Mouse (Mus musculus) hindbrain, postnatal 0 days (tissue): ENCODE results near the gene Tmem132c. TPM values are rescaled to one million over a fixed set of nuclear protein-coding genes. Genes with fewer than 3 reads are reported as not detected.

Experiments used
- ATAC-seq: fragments of 200-750 bp; cut with Nextera tagmentation; 2 replicates; pipeline ENCODE4 v1.8.0; 2017; ENCODE audit warnings: mild to moderate bottlenecking, moderate TSS enrichment, moderate library complexity
- DNase-seq: peaks from one replicate; pipeline ENCODE4 v3.0.0-alpha.2; 2015; ENCODE audit warnings: low spot score
- H3K27ac ChIP-seq: fragments of 300-500 bp; sonication (generic); 2 replicates; pipeline ENCODE4 v1.5.1; 2014; ENCODE audit warnings: mild to moderate bottlenecking
- H3K27me3 ChIP-seq: fragments of 300-500 bp; sonication (generic); 2 replicates; pipeline ENCODE4 v1.6.1; 2014; ENCODE audit warnings: low read length, mixed read lengths; ENCODE audit not compliant: insufficient read depth
- H3K36me3 ChIP-seq: fragments of 300-500 bp; sonication (generic); 2 replicates; pipeline ENCODE4 v1.6.1; 2014; ENCODE audit warnings: low read length, mixed read lengths; ENCODE audit not compliant: insufficient read depth
- H3K4me1 ChIP-seq: fragments of 300-500 bp; sonication (generic); 2 replicates; pipeline ENCODE4 v1.6.1; 2014; ENCODE audit warnings: antibody characterized with exemption, low read length, mixed read lengths; ENCODE audit not compliant: insufficient read depth
- H3K4me2 ChIP-seq: fragments of 300-500 bp; sonication (generic); 2 replicates; pipeline ENCODE4 v1.6.1; 2014; ENCODE audit warnings: low read depth, mild to moderate bottlenecking, low read length, moderate library complexity, mixed read lengths
- H3K4me3 ChIP-seq: fragments of 300-500 bp; sonication (generic); 2 replicates; pipeline ENCODE4 v1.5.1; 2014; ENCODE audit warnings: low read length
- H3K9ac ChIP-seq: fragments of 300-500 bp; sonication (generic); replicated peaks from 2 replicates; pipeline ENCODE4 v1.6.1; 2014; ENCODE audit warnings: mild to moderate bottlenecking, low read length, moderate library complexity, mixed read lengths
- H3K9me3 ChIP-seq: fragments of 300-500 bp; sonication (generic); 2 replicates; pipeline ENCODE4 v1.6.1; 2016; ENCODE audit warnings: low read length, mixed read lengths
- CTCF ChIP-seq: IDR thresholded peaks from 2 replicates; pipeline ENCODE4 v1.5.1; 2016; ENCODE audit warnings: antibody characterized with exemption, control low read depth, low read depth
- WGBS: fragments of 180-500 bp; shearing (Covaris S2); extraction: QIAGEN DNeasy Blood & Tissue Kit; methylation state at CpG from one replicate; pipeline ENCODE4 v1.1.7; 2014; 5-methylcytosine and 5-hydroxymethylcytosine counted together
- polyA plus RNA-seq: library from polyadenylated mRNA; unstranded; fragments of >200 nt; fragmentation: Nextera tagmentation; extraction: Ambion mirVana; gene quantifications from 2 replicates; pipeline ENCODE4 v1.2.1, GENCODE M21; 2015
- total RNA-seq: library from RNA; depleted of rRNA; stranded (reverse); fragments of >200 nt; gene quantifications from 2 replicates; pipeline ENCODE4 v1.2.3, GENCODE M21; 2014

Tmem132c gene
- total and polyA plus RNA-seq, 2 experiments from 2014 or later: 12.9 to 46.0 TPM

DNA sequence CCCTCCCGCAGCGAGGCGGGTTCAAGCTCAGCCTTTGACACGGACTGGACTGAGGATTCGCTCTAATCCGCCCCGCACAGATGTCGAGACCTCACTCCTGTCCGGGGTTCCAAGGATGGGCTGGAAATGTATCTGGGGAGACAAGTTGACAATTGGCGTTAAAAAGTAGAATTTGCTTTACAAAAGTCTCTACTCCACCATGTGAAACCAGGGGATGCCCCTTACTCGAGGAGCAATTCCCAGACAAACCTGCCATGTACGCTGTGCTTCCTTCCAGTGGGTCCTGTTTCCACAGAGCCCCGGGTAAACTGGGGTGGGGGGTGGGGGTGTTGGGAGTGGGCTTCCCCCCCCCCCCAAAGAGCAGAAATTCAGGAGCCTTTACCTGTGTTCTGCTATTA, 1.2 kb downstream of the Tmem132c start:
- under 1% methylated on average over 13 of the region's 13 CpGs for WGBS
- no peaks in the 10 kb centered on the region for H3K9me3 ChIP-seq
- peak overlapping the region; percentile 46; the same call in 1 of the 2 replicates for H3K27ac ChIP-seq
- H3K27me3 ChIP-seq: no peaks in the 10 kb centered on the region; the same call in 1 of the 2 replicates
- H3K4me2 ChIP-seq: peak overlapping the region; percentile 65
- no peak for DNase-seq
- peak overlapping the region; percentile 65 for H3K4me3 ChIP-seq
- no peak for ATAC-seq
- H3K9ac ChIP-seq: peak overlapping the region; percentile 51
- no peaks in the 10 kb centered on the region for H3K4me1 ChIP-seq
- no peak for TF ChIP-seq CTCF
- H3K36me3 ChIP-seq: no peaks in the 10 kb centered on the region

DNA sequence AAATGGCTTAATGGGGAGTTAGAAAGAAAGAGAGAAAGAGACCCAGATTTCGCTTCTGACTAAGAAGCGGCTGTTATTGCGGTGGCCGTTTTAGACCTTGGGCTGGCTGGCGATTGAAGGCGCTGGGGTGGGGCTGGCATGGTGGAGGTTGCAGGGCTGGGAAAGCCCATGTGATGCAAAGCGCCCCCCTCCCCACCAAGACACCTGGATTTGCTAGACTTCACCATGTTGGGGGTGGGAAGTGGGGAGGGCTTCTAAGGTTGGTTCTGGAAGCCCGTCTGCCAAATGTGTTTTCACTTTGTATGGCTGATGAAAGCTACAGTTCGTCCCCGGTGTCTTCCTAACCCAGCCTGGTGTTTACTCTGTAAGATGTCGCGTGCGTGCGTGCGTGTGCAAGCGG, 1.6 kb downstream of the Tmem132c start:
- no peak for TF ChIP-seq CTCF
- no peak for DNase-seq
- peak overlapping the region; percentile 65 for H3K4me3 ChIP-seq
- under 1% methylated on average over 16 of the region's 16 CpGs for WGBS
- H3K4me2 ChIP-seq: peak overlapping the region; percentile 65
- H3K36me3 ChIP-seq: no peaks in the 10 kb centered on the region
- peak overlapping the region; percentile 51 for H3K9ac ChIP-seq
- no peaks in the 10 kb centered on the region for H3K4me1 ChIP-seq
- no peaks in the 10 kb centered on the region for H3K9me3 ChIP-seq
- no peak overlapping the region; the same call in 1 of the 2 replicates for H3K27ac ChIP-seq
- H3K27me3 ChIP-seq: no peaks in the 10 kb centered on the region; the same call in 1 of the 2 replicates
- ATAC-seq: 0 out of 2 replicates have a peak, but pooled peaks have one; percentile 15

DNA sequence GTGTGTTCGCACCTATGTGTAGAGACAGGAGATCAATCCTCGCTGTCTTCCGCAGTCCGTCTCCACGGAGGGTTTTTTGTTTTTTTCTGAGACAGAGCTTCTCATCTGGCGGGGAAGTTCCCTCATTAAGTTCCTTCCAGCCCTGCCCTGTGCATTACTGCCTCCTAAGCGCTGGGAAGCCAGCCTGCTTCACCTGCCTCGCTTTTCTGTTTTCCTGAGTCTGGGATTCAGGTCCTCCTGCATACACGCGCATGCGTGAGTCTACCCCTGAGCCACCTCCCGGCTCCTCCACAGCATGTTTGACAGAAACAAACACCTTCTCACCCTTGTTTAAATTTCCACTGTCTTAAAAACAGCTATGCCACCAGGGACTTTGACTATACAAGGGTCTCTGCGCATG, 2.0 kb downstream of the Tmem132c start:
- Histone ChIP-seq H3K9ac (peak overlapping the region; percentile 51), H3K4me2 (peak overlapping the region; percentile 65), H3K36me3 (no peaks in the 10 kb centered on the region), H3K4me3 (peak overlapping the region; percentile 65), H3K4me1 (no peaks in the 10 kb centered on the region), H3K9me3 (no peaks in the 10 kb centered on the region), H3K27me3 (no peaks in the 10 kb centered on the region; the same call in 1 of the 2 replicates), H3K27ac (no peak overlapping the region; the same call in 1 of the 2 replicates)
- TF ChIP-seq CTCF: no peak
- ATAC-seq (no peak), DNase-seq (no peak)
- WGBS: 10% methylated on average over 13 of the region's 13 CpGs

DNA sequence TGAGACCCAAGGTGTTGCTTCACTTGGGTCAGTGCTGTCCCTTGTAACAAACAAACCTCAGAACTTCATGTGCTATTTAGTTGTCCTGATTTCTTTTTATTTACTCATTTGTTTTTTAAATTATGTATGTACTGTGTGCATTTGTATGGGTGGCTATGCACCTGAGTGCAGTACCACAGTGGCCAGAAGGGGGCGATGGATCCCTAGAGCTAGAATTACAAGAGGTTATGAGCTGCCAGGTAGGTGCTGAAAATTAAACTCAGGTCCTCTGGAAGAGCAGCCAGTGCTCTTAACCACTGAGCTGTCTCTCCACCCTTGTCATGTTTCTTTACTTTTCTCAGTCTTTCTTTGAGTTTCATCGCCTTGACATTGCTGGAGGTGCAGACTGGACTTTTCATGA, 11.7 kb downstream of the Tmem132c start:
- Histone ChIP-seq H3K4me1 (peaks cover 4% of the 10 kb centered on the region; the same call in 1 of the 2 replicates), H3K36me3 (no peaks in the 10 kb centered on the region), H3K4me3 (no peak overlapping the region), H3K4me2 (no peak overlapping the region), H3K27me3 (no peaks in the 10 kb centered on the region), H3K9me3 (no peaks in the 10 kb centered on the region), H3K9ac (no peak overlapping the region), H3K27ac (no peak overlapping the region)
- TF ChIP-seq CTCF: 0 out of 2 replicates have a peak, but pooled peaks have one; percentile 21
- ATAC-seq: no peak
- DNase-seq: no peak
- WGBS: 72% methylated on average over 2 of the region's 2 CpGs

DNA sequence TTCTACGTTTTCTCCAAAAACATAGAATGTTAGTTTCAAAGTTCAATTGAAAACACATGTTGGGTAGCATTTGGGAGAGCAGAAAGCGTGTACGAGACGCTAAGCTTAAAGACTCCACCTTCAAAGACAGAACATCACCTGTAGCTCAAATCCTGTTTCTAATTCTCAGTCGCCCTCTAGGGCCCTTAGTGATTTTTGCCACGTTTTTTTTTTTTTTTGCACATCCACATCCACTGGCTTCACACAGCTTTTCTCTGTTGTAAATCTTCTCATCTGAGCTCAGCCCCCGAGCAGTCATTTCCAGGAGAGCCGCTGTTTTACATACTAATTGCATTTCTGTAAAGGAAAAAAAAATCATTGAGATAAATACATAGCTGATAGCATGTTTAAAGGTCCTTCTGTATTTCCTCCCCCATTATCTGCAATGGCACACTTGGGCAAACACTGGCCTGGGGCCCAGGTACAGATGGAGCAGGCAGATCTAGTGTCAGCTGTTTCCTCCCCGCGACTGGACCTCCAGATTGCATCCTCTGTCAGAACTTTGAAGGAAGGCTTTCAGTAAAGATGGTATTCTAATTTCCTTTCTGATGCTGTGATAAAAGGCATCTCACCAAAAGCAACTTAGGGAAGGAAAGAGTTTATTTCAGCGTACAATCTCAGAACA, 15.5 kb downstream of the Tmem132c start:
- 57% methylated on average over 11 of the region's 11 CpGs for WGBS
- DNase-seq (peak; percentile 33), ATAC-seq (no peak)
- no peak for TF ChIP-seq CTCF
- Histone ChIP-seq H3K27me3 (no peaks in the 10 kb centered on the region), H3K9ac (no peak overlapping the region), H3K9me3 (no peaks in the 10 kb centered on the region), H3K27ac (no peak overlapping the region), H3K4me3 (no peak overlapping the region), H3K36me3 (no peaks in the 10 kb centered on the region), H3K4me2 (no peak overlapping the region), H3K4me1 (peaks cover 4% of the 10 kb centered on the region; the same call in 1 of the 2 replicates)

DNA sequence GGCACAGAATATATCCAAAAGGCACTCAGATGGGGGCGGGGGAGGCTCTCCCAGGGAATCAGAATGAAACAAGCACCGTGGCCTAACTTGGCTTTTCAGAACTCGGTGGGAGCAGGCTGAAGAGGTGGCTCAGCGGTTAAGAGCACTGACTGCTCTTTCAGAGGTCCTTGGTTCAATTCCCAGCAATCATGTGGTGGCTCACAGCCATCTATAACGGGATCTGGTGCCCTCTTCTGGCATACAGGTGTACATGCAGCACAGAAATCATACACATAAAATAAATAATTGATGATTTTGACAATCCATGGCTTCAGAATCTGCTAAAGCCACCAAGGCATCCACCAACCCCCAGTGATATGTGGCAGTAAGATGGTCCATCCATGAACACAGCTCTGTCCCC, 20.5 kb downstream of the Tmem132c start:
- peak; percentile 18 for TF ChIP-seq CTCF
- 79% methylated on average over 5 of the region's 5 CpGs for WGBS
- no peak for DNase-seq
- Histone ChIP-seq H3K27me3 (no peaks in the 10 kb centered on the region), H3K9me3 (no peaks in the 10 kb centered on the region), H3K27ac (no peak overlapping the region), H3K4me1 (peaks cover 3% of the 10 kb centered on the region; the same call in 1 of the 2 replicates), H3K4me3 (no peak overlapping the region), H3K4me2 (no peak overlapping the region), H3K36me3 (no peaks in the 10 kb centered on the region), H3K9ac (no peak overlapping the region)
- ATAC-seq: no peak

DNA sequence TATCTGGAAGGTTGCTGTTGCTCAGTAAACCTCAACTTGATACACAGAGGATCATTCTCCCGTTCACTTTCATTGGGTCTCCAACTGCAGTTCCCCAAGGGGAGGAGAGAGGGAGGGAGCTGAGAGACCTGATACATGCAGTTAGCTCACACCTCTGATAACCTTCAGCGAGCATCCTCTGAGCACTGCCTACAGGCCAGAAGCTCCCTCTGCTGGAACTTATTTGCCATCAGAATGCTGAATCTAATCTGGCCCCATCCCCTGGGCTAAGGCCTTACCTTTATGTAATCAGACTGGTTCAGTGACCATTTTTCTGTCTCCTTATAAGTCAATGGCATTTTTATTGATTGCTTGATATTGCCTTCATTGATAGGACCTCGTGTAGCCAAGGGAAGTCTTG, 29.5 kb downstream of the Tmem132c start:
- Histone ChIP-seq H3K9ac (no peak overlapping the region), H3K36me3 (no peaks in the 10 kb centered on the region), H3K27me3 (no peaks in the 10 kb centered on the region), H3K9me3 (no peaks in the 10 kb centered on the region), H3K4me3 (no peak overlapping the region), H3K4me2 (no peak overlapping the region), H3K27ac (no peak overlapping the region), H3K4me1 (no peaks in the 10 kb centered on the region)
- 68% methylated on average over 3 of the region's 3 CpGs for WGBS
- ATAC-seq: no peak
- TF ChIP-seq CTCF: peak; percentile 22; the same call in 1 of the 2 replicates
- no peak for DNase-seq
